Mouse (Mus musculus) brain, adult 2 months (tissue): ENCODE data around the gene Mdfi.

Source experiments
- DNase-seq: peaks from one replicate; pipeline ENCODE4 v3.0.0; 2011; ENCODE audit warnings: low read depth, low spot score

Gene Mdfi

GRCm38 (mm10) chr17:47847985-47848384 is 13.5 kb upstream of the Mdfi start:
- no peak for DNase-seq

- DNase-seq = no peak
These were observed 11.1 kb upstream of the Mdfi start for GRCm38 (mm10) chr17:47845609-47846008.

GRCm38 (mm10) chr17:47843465-47843864 is 9.0 kb upstream of the Mdfi start:
- no peak for DNase-seq

- DNase-seq = peak; percentile 60
These were observed 7.6 kb upstream of the Mdfi start for GRCm38 (mm10) chr17:47841931-47842623.

GRCm38 (mm10) chr17:47841521-47841920 is 7.0 kb upstream of the Mdfi start:
- no peak for DNase-seq

- DNase-seq = no peak
These were observed 3.3 kb upstream of the Mdfi start for GRCm38 (mm10) chr17:47837808-47838207.

- DNase-seq = no peak
These were observed 636 bp downstream of the Mdfi start for GRCm38 (mm10) chr17:47833628-47834481.

GRCm38 (mm10) chr17:47833029-47833627 is 1.4 kb downstream of the Mdfi start:
- DNase-seq = no peak

- no peak for DNase-seq
These were observed 1.9 kb downstream of the Mdfi start for GRCm38 (mm10) chr17:47832501-47833028.

GRCm38 (mm10) chr17:47831772-47832171 is 2.7 kb downstream of the Mdfi start:
- no peak for DNase-seq

- no peak for DNase-seq
These were observed 3.3 kb downstream of the Mdfi start for GRCm38 (mm10) chr17:47831161-47831560.

- DNase-seq = no peak
These were observed 13.2 kb downstream of the Mdfi start for GRCm38 (mm10) chr17:47821339-47821738.

GRCm38 (mm10) chr17:47818038-47818725 is 16.3 kb downstream of the Mdfi start:
- no peak for DNase-seq

- DNase-seq = no peak
These were observed 19.0 kb downstream of the Mdfi start for GRCm38 (mm10) chr17:47815446-47815845.

- no peak for DNase-seq
These were observed 20.0 kb downstream of the Mdfi start for GRCm38 (mm10) chr17:47814496-47814895.

- no peak for DNase-seq
These were observed 20.9 kb downstream of the Mdfi start for GRCm38 (mm10) chr17:47813616-47814015.

- DNase-seq = no peak
These were observed 22.3 kb downstream of the Mdfi start for GRCm38 (mm10) chr17:47812200-47812599.

- no peak for DNase-seq
These were observed 23.2 kb downstream of the Mdfi start for GRCm38 (mm10) chr17:47811265-47811800.

- DNase-seq = peak; percentile 54
These were observed 28.3 kb downstream of the Mdfi start for GRCm38 (mm10) chr17:47806230-47806629.

GRCm38 (mm10) chr17:47805047-47805835 is 29.2 kb downstream of the Mdfi start:
- no peak for DNase-seq

GRCm38 (mm10) chr17:47803662-47804061 is 30.8 kb downstream of the Mdfi start:
- no peak for DNase-seq
